Mouse (Mus musculus) cerebellum, postnatal 25 days (tissue): ENCODE data around the gene Olfr710.
"Not testable (repeated sequence)": the region's sequence is repeated elsewhere in the genome, so short reads cannot be mapped to it uniquely, and the experiment has no call there.

ENCODE experiments used
- DNase-seq, 2 experiments: peaks; one replicate each; pipeline ENCODE4 v3.0.0; 2021; ENCODE audit warnings: mixed read lengths in 2 of 2

The Olfr710 gene

DNA sequence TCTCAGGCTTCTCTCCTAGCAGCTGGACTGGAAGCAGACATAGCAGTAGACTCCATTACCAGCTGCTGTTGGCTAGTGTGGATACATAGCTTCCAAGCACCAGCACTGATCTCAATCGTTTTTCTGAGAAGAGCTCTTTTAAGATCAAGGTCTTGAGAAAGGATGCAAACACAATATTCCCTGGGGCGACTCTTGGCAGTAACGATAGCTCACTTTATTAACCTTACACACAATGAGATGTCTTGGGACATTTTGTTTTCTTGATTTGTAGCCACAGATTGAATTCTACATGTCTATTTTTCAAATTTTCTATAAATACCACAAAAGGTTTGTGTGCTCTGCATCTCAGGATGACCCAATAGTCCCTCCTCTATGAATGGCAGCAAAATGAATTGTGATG lies at the start of gene Olfr710:
TSS of gene Olfr710 (minus strand) at position 101 of the 400 bp plus-strand sequence.
- DNase-seq = no peak

DNA sequence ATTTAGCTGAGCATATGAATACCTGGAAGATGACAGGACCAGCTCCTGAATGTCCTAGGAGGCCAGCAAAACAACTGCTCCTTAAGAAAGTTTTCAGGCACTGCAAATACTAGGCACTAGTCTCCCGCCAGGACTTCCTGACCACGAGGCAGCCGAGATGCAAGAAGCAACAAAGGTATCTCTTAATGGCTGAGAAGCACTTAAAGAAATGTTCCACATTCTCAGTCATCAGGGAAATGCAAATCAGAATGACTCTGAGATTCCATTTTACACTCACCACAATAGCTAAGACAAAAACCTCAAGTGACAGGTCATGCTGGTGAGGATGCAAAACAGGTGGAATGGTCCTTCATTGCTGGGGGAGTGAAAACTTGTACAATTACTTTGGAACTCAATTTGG lies 37.1 kb upstream of the Olfr710 start:
- DNase-seq = no peak

DNA sequence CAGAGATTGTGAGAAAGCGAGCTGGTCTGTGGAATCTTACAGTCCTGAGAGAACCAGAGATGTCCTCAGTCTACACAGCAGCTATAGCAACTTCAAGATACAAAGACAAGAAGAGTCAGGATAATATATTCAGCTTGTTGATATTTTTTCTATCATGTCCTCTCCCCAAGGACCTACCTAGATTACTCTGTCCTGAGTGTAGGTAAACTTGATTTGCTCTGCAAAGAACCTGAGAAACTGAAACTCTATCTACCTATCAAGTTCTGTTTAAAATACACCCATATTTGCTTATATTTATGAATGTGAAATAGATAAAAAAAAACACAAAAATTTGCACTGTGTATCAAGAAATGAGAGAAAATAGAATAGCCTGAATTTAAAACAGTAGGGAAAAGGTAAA lies 27.2 kb upstream of the Olfr710 start, which contains the start of gene Olfr711:
TSS of gene Olfr711 (minus strand) at position 101 of the 400 bp plus-strand sequence.
- DNase-seq = no peak

DNA sequence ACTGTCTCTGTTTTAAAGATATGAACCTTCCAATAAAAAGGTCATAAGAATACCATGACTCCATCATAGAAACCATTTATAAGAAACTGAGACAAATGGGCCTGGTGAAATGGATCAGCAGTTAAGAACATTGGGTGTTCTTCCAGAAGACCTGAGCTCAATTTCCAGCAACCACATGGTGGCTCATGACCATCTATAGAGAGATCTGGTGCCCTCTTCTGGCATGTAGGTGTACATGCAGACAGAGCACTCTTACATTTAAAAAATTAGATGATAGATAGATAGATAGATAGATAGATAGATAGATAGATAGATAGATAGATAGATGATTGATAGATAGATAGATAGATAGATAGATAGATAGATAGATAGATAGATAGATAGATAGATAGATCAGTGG lies 19.4 kb upstream of the Olfr710 start:
- not testable (repeated sequence) for DNase-seq

DNA sequence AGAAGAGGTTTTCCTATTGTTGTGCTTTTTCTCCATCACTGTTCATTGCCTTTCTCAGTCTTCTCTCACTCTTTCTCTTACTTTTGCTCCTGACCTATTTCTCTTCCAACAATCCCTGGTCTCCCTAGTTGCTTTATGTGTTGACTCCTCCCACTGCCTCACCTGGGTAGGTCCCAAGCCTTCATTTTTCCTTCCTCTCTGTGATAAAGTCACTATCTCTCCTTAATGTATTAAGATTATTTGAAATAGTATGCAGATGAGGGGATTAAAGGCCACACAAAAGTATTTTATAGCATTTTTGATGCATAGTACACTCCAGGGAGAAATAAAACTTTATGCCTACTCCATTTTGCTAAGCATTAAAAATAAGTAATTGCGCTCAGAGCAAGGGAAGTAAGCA lies 15.7 kb upstream of the Olfr710 start, which contains the start of gene Olfr6:
TSS of gene Olfr6 (minus strand) at position 101 of the 400 bp plus-strand sequence.
- DNase-seq = no peak

DNA sequence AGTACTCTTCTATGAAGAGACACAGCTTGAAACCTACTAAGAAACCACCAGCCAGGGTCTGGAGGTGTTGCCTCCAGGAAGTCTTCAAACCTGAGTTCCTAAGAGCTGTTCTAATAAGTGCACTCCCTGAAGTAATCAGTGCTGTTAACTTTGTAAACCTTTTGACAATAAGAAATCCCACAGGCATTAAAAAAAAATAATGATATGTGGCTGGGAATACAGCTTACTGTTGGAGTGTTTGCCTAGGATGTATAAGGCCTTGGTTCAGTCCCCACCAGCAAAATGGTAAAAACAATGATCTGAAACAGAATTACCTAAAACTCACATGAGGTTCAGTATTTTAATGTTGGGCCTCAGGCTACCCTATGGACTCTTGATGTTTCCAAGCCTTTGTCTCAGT lies 16.0 kb downstream of the Olfr710 start, which contains the start of gene Olfr709-ps1:
TSS of gene Olfr709-ps1 (minus strand) at position 101 of the 400 bp plus-strand sequence.
- no peak for DNase-seq

DNA sequence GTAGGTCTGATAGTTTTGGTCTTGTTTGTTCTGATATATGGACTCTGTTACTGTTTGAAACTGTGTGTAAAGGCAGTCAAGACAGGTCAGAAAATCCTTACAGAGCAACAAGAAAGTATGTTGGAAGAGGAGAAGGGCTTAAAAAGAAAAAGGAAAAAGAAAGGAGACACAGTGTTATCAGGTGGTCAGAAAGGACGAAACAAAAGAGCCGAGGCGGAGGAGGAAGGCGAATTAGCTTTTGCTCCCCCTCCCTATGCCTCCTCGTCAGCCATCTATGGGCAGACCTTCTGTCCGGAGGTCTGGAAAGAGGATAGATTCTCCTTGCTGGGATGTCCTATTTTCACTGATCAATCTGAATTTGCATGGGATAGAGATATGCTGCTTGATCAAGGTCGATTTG lies 27.2 kb downstream of the Olfr710 start:
- peak; percentile 3 to 4 for DNase-seq

DNA sequence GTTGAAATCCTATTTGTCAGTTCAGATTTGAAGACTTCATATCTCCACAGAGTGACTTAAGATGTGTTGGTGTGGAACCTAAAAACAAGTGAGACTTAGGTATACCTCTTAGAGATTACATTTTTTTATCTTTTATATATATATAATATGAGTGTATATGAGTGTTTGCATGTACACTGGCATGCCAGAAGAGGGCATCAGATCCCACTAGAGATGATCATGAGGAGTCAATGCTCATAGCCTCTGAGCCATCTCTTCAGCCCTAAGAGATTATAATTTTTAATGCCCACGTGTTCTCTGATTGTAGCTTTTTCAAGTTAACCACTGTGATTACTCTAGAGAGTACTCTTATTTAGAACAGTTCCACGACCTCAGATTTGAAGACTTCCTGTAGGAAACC lies 40.4 kb downstream of the Olfr710 start, which contains the start of gene Olfr1532-ps1:
TSS of gene Olfr1532-ps1 (plus strand) at position 326 of the 400 bp plus-strand sequence.
- no peak for DNase-seq

DNA sequence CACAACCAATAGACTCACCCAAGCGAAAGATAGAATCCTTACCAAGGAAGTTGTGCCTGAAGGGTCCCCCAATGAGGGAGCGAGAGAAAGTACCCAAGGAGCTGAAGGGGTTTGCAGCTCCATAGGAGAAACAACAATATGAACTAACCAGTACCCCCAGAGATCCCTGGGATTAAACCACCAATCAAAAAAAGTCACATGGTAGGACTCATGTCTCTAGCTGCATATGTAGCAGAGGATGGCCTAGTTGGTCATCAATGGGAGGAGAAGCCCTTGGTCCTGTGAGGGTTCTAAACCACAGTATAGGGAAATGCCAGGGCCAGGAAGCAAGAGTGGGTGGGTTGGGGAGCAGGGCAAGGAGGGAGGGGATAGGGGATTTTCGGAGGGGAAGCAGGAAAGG lies 47.0 kb downstream of the Olfr710 start, which contains the start of gene Olfr707:
TSS of gene Olfr707 (minus strand) at position 101 of the 400 bp plus-strand sequence.
- DNase-seq = not testable (repeated sequence)
